Comparison of ENCODE assay signal across 10 mouse cellular contexts in the genomic region with DNA sequence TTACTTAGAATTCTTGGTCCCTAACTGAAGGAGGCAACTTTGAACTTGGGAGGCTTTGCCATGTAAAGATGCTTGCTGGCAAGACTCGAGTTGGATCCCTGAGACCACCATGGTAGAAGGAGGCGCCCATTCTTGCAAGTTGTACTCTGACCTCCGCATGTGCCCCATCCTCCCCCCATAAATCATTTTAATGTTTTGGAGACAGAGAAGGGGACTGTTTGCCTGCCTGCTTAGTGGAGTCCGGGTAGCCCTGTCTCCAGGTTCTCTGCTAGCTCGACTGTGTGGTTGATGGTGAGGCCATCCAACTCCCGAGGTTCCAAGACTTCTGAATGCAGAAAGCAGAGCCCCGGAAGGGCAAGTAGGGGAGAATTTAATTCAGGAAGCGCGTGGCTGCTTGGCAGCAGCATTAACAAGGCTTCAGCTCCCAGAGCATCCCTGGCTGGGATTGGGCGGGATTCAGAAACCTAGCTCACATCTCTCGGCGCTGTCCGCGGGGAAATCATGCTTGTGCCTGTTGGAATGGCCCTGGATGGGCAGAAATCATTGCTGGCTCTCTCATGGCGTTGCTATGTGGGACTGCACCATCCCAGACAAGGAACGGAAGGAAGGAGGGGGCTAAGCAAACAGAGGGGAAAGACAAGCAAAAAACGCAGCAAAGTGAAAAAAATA.
A peak's percentile ranks its signal among the peaks of the same experiment; 100 is the strongest.
DNase-seq lines count a peak whose midpoint lies in the region; ATAC-seq lines count a peak whose summit lies in the region.
"Had no signal": no experiment of that assay in that cellular context is flagged by ENCODE, and none has a peak within 500 bp of the region (broad histone marks: within the 10 kb centered on the region; RNA-seq: fewer than 3 reads in every experiment).

No protein-coding gene starts in this region.

- no peak overlapping the region for H3K27ac ChIP-seq in lung, embryonic 15.5 days
- H3K27ac ChIP-seq in limb, embryonic 11.5 days (replicated peaks; ENCODE audit: low read depth, low read length): no peak overlapping the region
- no peak overlapping the region for H3K27ac ChIP-seq in stomach, embryonic 16.5 days (ENCODE audit: low read length)
- H3K27ac ChIP-seq: left cerebral cortex, adult 2 months had no signal

- no peaks in the 10 kb centered on the region for H3K9me3 ChIP-seq in lung, embryonic 15.5 days
- H3K9me3 ChIP-seq in limb, embryonic 11.5 days (ENCODE audit: control insufficient read depth, low read length): no peaks in the 10 kb centered on the region
- no peaks in the 10 kb centered on the region for H3K9me3 ChIP-seq in stomach, embryonic 16.5 days (replicated peaks; ENCODE audit: control insufficient read depth, low read length)

- H3K4me3 ChIP-seq in lung, embryonic 15.5 days: 0 out of 2 replicates have a peak overlapping the region, but pooled peaks have one; percentile 6
- H3K4me3 ChIP-seq in limb, embryonic 11.5 days (ENCODE audit: low read depth, low read length): no peak overlapping the region
- H3K4me3 ChIP-seq in stomach, embryonic 16.5 days (replicated peaks; ENCODE audit: low read length): peak overlapping the region; percentile 9; the same call in 1 of the 2 replicates
- H3K4me3 ChIP-seq: erythroblast, embryonic 14.5 days; left cerebral cortex, adult 2 months had no signal

- peaks cover 12% of the 10 kb centered on the region for H3K4me1 ChIP-seq in lung, embryonic 15.5 days
- H3K4me1 ChIP-seq in limb, embryonic 11.5 days (ENCODE audit: control insufficient read depth, insufficient read depth, low read length): peaks cover 9% of the 10 kb centered on the region; the same call in 1 of the 2 replicates
- no peaks in the 10 kb centered on the region for H3K4me1 ChIP-seq in stomach, embryonic 16.5 days (ENCODE audit: control insufficient read depth, insufficient read depth, low read length)

- no peak for ATAC-seq in lung, embryonic 15.5 days (ENCODE audit: borderline replicate concordance, extremely low read depth, low FRiP score, low TSS enrichment)
- ATAC-seq in limb, embryonic 11.5 days (ENCODE audit: insufficient number of reproducible peaks, low FRiP score, low TSS enrichment, low read depth): no peak
- ATAC-seq in stomach, embryonic 16.5 days (ENCODE audit: insufficient read depth, low FRiP score): no peak

- peak overlapping the region; percentile 43 for H3K4me2 ChIP-seq in lung, embryonic 15.5 days
- no peak overlapping the region; the same call in 1 of the 2 replicates for H3K4me2 ChIP-seq in limb, embryonic 11.5 days (ENCODE audit: low read depth, severe bottlenecking)
- H3K4me2 ChIP-seq in stomach, embryonic 16.5 days (ENCODE audit: low read depth, low read length): peak overlapping the region; percentile 30

- peak; percentile 37 for DNase-seq in embryo, embryonic 10 days (ENCODE audit: low spot score)
- no peak for DNase-seq in embryo, embryonic 9.5 days (ENCODE audit: extremely low spot score)
- DNase-seq in lung, postnatal 25 days (ENCODE audit: low spot score): no peak
- peak; percentile 50 for DNase-seq in limb, embryonic 11.5 days (ENCODE audit: low spot score)
- no peak for DNase-seq in testis, postnatal 14 days (ENCODE audit: low spot score)
- DNase-seq in Muller cell, postnatal 12 days (ENCODE audit: inconsistent ontology term): no peak

- no peak overlapping the region for H3K9ac ChIP-seq in lung, embryonic 15.5 days
- no peak overlapping the region for H3K9ac ChIP-seq in limb, embryonic 11.5 days (ENCODE audit: low read length)
- H3K9ac ChIP-seq in stomach, embryonic 16.5 days (ENCODE audit: low read length): no peak overlapping the region

- WGBS in lung, embryonic 15.5 days: 31% methylated on average over 17 of the region's 17 CpGs
- WGBS in limb, embryonic 11.5 days: 33% methylated on average over 17 of the region's 17 CpGs
- 28% methylated on average over 17 of the region's 17 CpGs for WGBS in stomach, embryonic 16.5 days

- no peaks in the 10 kb centered on the region for H3K27me3 ChIP-seq in lung, embryonic 15.5 days
- no peaks in the 10 kb centered on the region for H3K27me3 ChIP-seq in limb, embryonic 11.5 days (ENCODE audit: control insufficient read depth, insufficient read depth, low read length)
- no peaks in the 10 kb centered on the region for H3K27me3 ChIP-seq in stomach, embryonic 16.5 days (ENCODE audit: control insufficient read depth, insufficient read depth, low read length)

- H3K36me3 ChIP-seq in lung, embryonic 15.5 days: no peaks in the 10 kb centered on the region
- H3K36me3 ChIP-seq in limb, embryonic 11.5 days (ENCODE audit: control insufficient read depth, insufficient read depth, low read length): no peaks in the 10 kb centered on the region
- H3K36me3 ChIP-seq in stomach, embryonic 16.5 days (ENCODE audit: control insufficient read depth, insufficient read depth, low read length): no peaks in the 10 kb centered on the region

Comparison
In these comparisons a context has a peak if more than half of its experiments do, and no peak if none do; other contexts are left out.
1. DNase-seq: peak in embryo, embryonic 10 days (single experiment) and limb, embryonic 11.5 days (single experiment); none in embryo, embryonic 9.5 days (single experiment), lung, postnatal 25 days (single experiment), testis, postnatal 14 days (single experiment) and Muller cell, postnatal 12 days (single experiment).